11 mouse cellular contexts compared by ENCODE assay signal in the genomic region with DNA sequence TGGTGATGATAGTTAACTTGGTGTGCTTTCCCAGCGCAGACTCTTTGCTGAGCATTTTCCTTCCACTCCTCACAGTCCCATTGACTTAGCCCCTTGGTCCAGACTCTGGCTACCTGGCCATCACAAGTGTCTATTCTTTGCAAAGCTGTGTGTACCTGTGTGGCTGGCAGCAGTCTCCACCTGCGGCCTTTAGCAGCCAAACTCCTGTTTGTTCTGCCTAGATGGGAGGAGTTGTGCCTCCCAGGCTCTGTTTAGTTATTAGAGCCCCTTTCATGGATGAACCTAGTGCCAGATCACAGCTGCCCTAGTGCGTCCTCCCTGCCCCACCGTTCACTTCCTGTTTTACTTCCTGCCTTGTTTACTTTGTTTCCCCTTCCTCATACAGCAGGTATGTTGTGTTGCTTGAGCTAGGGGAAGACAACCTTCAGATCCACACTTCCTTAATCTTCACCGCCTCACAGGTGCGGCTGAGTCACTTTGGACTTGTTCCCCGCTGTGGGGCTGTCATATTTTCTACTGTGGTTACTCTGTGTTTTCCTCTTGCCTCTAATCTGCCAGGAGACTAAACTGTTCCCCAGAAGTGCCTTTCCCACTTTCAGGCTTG. TPM values are rescaled to one million over a fixed set of nuclear protein-coding genes. Genes with fewer than 3 reads are reported as not detected.
DNase-seq lines count a peak whose midpoint lies in the region; ATAC-seq and TF ChIP-seq lines count a peak whose summit lies in the region.
"Had no signal": no experiment of that assay in that cellular context is flagged by ENCODE, and none has a peak within 500 bp of the region (broad histone marks: within the 10 kb centered on the region; RNA-seq: fewer than 3 reads in every experiment).

No protein-coding gene starts in this region.

- no peak for ATAC-seq in lung, embryonic 14.5 days (ENCODE audit: insufficient read depth)
- ATAC-seq: Patski had no signal

- peak overlapping the region; percentile 48; the same call in 1 of the 2 replicates for H3K27ac ChIP-seq in lung, embryonic 14.5 days (ENCODE audit: low read depth)
- peak overlapping the region; percentile 70 for H3K27ac ChIP-seq in bone marrow, adult 2 months (ENCODE audit: control insufficient read depth, insufficient read depth, low read depth, low read length, poor library complexity)
- no peak overlapping the region for H3K27ac ChIP-seq in layer of hippocampus, adult 2 months
- H3K27ac ChIP-seq: heart, adult 2 months had no signal

- no peak for TF ChIP-seq POLR2A in bone marrow, adult 2 months (IDR thresholded peaks at IDR 0.05; ENCODE audit: borderline replicate concordance, control insufficient read depth, low read depth, low read length)

- H3K4me3 ChIP-seq in lung, embryonic 14.5 days (ENCODE audit: low read depth, low read length): no peak overlapping the region
- no peak overlapping the region for H3K4me3 ChIP-seq in bone marrow, adult 2 months (replicated peaks; ENCODE audit: control insufficient read depth, low read depth, low read length)
- no peak overlapping the region for H3K4me3 ChIP-seq in layer of hippocampus, adult 2 months
- H3K4me3 ChIP-seq: heart, adult 2 months; myocyte had no signal

- H3K4me1 ChIP-seq in lung, embryonic 14.5 days (ENCODE audit: insufficient read depth): no peaks in the 10 kb centered on the region; the same call in 1 of the 2 replicates
- peaks cover 7% of the 10 kb centered on the region for H3K4me1 ChIP-seq in bone marrow, adult 2 months (ENCODE audit: control insufficient read depth, insufficient read depth, low read length)

- no peaks in the 10 kb centered on the region for H3K9me3 ChIP-seq in lung, embryonic 14.5 days (ENCODE audit: low read depth, low read length)

- H3K27me3 ChIP-seq in lung, embryonic 14.5 days (ENCODE audit: insufficient read depth, low read length): no peaks in the 10 kb centered on the region
- H3K27me3 ChIP-seq: Patski had no signal

- TF ChIP-seq CTCF in lung, embryonic 14.5 days (IDR thresholded peaks at IDR 0.05; ENCODE audit: low read depth): no peak
- TF ChIP-seq CTCF in bone marrow, adult 2 months (IDR thresholded peaks at IDR 0.05; ENCODE audit: control insufficient read depth, insufficient read depth, low read length): no peak
- TF ChIP-seq CTCF in layer of hippocampus, adult 2 months (conservative IDR thresholded peaks at IDR 0.05): no peak

- H3K4me2 ChIP-seq in lung, embryonic 14.5 days: no peak overlapping the region

- WGBS in lung, embryonic 14.5 days: 56% methylated on average over 7 of the region's 7 CpGs
- 22% methylated on average over 7 of the region's 7 CpGs for WGBS in bone marrow, adult 2 months

- no peak for DNase-seq in lung, embryonic 14.5 days
- DNase-seq in lung, postnatal 4 days: no peak
- DNase-seq in lung, postnatal 25 days (ENCODE audit: low spot score): peak; percentile 24
- peak; percentile 20 to 31 for DNase-seq in thymus, postnatal 10 days (ENCODE audit: low spot score in 2 of 2)
- DNase-seq in layer of hippocampus, adult 2 months (ENCODE audit: low spot score in 2 of 2): no peak
- DNase-seq in adrenal gland, adult 18-20 months (ENCODE audit: low spot score in 2 of 2): no peak
- no peak for DNase-seq in cerebellum, adult 11-12 months

- H3K9ac ChIP-seq in lung, embryonic 14.5 days: no peak overlapping the region

- H3K36me3 ChIP-seq in lung, embryonic 14.5 days (ENCODE audit: insufficient read depth): peaks cover 10% of the 10 kb centered on the region; the same call in 1 of the 2 replicates

RNA-seq across cellular contexts. Expression of gene Chp1, which starts 11.3 kb away (rescaled TPM):
- 57.3 and 58.9 TPM in 2 replicates for polyA plus RNA-seq in lung, embryonic 14.5 days (2014; fragmentation: Nextera tagmentation; extraction: Ambion mirVana)
- 31.5 and 36.0 TPM in 2 replicates for polyA plus RNA-seq in bone marrow, adult 2 months (2011; ENCODE audit: insufficient read depth, insufficient read length, low replicate concordance, missing spikeins)
- 100 to 1,000 TPM; 155 to 157 TPM for total RNA-seq in layer of hippocampus, adult 2 months (2021)
- total RNA-seq in adrenal gland, adult 18-20 months (2021): 100 to 1,000 TPM; 306 to 408 TPM

RNA-seq across cellular contexts. Expression of gene Exd1, which starts 11.4 kb away (rescaled TPM):
- 0.17 and 0.51 TPM in 2 replicates for polyA plus RNA-seq in lung, embryonic 14.5 days (2014; fragmentation: Nextera tagmentation; extraction: Ambion mirVana)
- 1.0 TPM in 1 of 2 replicates, not detected in the other for polyA plus RNA-seq in bone marrow, adult 2 months (2011; ENCODE audit: insufficient read depth, insufficient read length, low replicate concordance, missing spikeins)
- 1 to 10 TPM in 1 of 2 experiments, under 1 TPM in 1; 0.49 to 1.3 TPM for total RNA-seq in layer of hippocampus, adult 2 months (2021)
- 1 to 10 TPM; 2.5 to 2.6 TPM for total RNA-seq in adrenal gland, adult 18-20 months (2021)

RNA-seq across cellular contexts. Expression of gene Nusap1, which starts 59.3 kb away (rescaled TPM):
- 83.9 and 84.5 TPM in 2 replicates for polyA plus RNA-seq in lung, embryonic 14.5 days (2014; fragmentation: Nextera tagmentation; extraction: Ambion mirVana)
- 62.0 and 65.0 TPM in 2 replicates for polyA plus RNA-seq in bone marrow, adult 2 months (2011; ENCODE audit: insufficient read depth, insufficient read length, low replicate concordance, missing spikeins)
- total RNA-seq in layer of hippocampus, adult 2 months (2021): under 1 TPM; 0.88 to 0.97 TPM
- 1 to 10 TPM; 1.4 to 1.9 TPM for total RNA-seq in adrenal gland, adult 18-20 months (2021)

RNA-seq across cellular contexts. Expression of gene Oip5, which starts 59.4 kb away (rescaled TPM):
- polyA plus RNA-seq in lung, embryonic 14.5 days (2014; fragmentation: Nextera tagmentation; extraction: Ambion mirVana): 25.3 and 27.8 TPM in 2 replicates
- 13.0 and 22.2 TPM in 2 replicates for polyA plus RNA-seq in bone marrow, adult 2 months (2011; ENCODE audit: insufficient read depth, insufficient read length, low replicate concordance, missing spikeins)
- total RNA-seq in layer of hippocampus, adult 2 months (2021): under 1 TPM; 0.91 to 0.92 TPM
- total RNA-seq in adrenal gland, adult 18-20 months (2021): 1 to 10 TPM in 1 of 2 experiments, under 1 TPM in 1; 0.70 to 1.1 TPM

Comparison
In these comparisons a context has a peak if more than half of its experiments do, and no peak if none do; other contexts are left out.
1. DNase-seq: peak in lung, postnatal 25 days (single experiment) and thymus, postnatal 10 days (2 of 2); none in lung, embryonic 14.5 days (single experiment), lung, postnatal 4 days (0 of 2), layer of hippocampus, adult 2 months (0 of 2), adrenal gland, adult 18-20 months (0 of 2) and cerebellum, adult 11-12 months (single experiment).